Comparison of ENCODE assay signal across 8 mouse cellular contexts in the genomic region with DNA sequence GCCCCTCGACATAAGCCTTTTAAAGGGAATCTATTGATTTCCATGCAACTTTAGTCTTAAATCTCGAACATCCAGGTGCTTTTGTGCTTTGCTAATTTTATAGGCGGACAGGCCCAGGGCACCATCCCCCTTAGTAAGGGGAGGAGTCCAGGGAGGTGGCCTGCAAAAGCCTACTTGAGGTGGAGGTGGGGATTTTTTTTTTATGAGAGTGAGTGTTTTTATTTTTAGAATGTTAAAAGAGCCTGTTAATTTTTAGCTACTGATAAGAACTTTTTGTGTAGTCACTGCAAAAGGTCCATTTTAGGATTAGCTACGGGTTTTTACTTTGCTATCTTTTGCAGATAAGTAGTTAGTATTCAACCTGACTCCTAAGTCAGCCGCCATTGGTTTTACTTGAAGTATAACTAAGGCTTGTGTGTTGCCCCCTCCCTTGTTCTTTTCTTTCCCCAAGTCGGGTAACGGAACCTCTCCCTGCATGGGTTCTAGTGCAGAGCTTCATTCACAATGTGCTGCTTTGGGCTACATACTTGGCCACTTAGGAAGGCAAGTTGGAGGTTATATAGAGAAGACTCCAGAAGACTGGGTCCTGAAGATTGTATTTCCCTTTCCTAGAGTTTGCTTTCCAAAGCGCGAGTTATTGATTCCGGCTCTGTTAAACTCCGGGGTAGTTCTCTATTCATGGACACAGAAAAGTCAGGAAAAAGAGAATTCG. TPM values are rescaled to one million over a fixed set of nuclear protein-coding genes. Genes with fewer than 3 reads are reported as not detected.
A peak's percentile ranks its signal among the peaks of the same experiment; 100 is the strongest.
DNase-seq lines count a peak whose midpoint lies in the region; ATAC-seq and TF ChIP-seq lines count a peak whose summit lies in the region.

No protein-coding gene starts in this region.

- H3K27ac ChIP-seq in testis, adult 2 months (ENCODE audit: control insufficient read depth, insufficient read depth, low read depth, low read length): no peak overlapping the region
- 0 out of 2 replicates have a peak overlapping the region, but pooled peaks have one; percentile 97 for H3K27ac ChIP-seq in lung, embryonic 14.5 days (ENCODE audit: low read depth)

- H3K9me3 ChIP-seq in lung, embryonic 14.5 days (ENCODE audit: low read depth, low read length): no peaks in the 10 kb centered on the region

- H3K9ac ChIP-seq in lung, embryonic 14.5 days: peak overlapping the region; percentile 92

- no peak for DNase-seq in testis, postnatal 14 days (ENCODE audit: low spot score)
- DNase-seq in induced T-regulatory cell, adult 2 months (ENCODE audit: low read depth): peak; percentile 72
- DNase-seq in lung, embryonic 14.5 days: peak; percentile 39
- peak; percentile 42 for DNase-seq in splenic B cell, adult 2 months (ENCODE audit: low read depth, low spot score)
- no peak for DNase-seq in left cerebral cortex, postnatal 25 days (ENCODE audit: low spot score in 2 of 2)
- no peak for DNase-seq in gastrocnemius, postnatal 36 days

- ATAC-seq in erythroid progenitor cell, adult 5-6 weeks (replicated peaks; ENCODE audit: low FRiP score, poor library complexity, severe bottlenecking): peak; percentile 31; the same call in 1 of the 2 replicates
- ATAC-seq in lung, embryonic 14.5 days (ENCODE audit: insufficient read depth): no peak

- no peak for TF ChIP-seq CTCF in testis, adult 2 months (IDR thresholded peaks at IDR 0.05; ENCODE audit: control insufficient read depth, insufficient read depth, insufficient replicate concordance, low read depth, low read length)
- TF ChIP-seq CTCF in lung, embryonic 14.5 days (IDR thresholded peaks at IDR 0.05; ENCODE audit: low read depth): no peak

- H3K27me3 ChIP-seq in testis, adult 2 months (ENCODE audit: control insufficient read depth, insufficient read depth, low read length): no peaks in the 10 kb centered on the region
- no peaks in the 10 kb centered on the region for H3K27me3 ChIP-seq in lung, embryonic 14.5 days (ENCODE audit: insufficient read depth, low read length)
- H3K27me3 ChIP-seq in splenic B cell, adult 2 months (ENCODE audit: control insufficient read depth, insufficient read depth, low read length, poor library complexity, severe bottlenecking): no peaks in the 10 kb centered on the region

- H3K4me3 ChIP-seq in testis, adult 2 months (ENCODE audit: control insufficient read depth, low read depth, low read length): peak overlapping the region; percentile 93
- peak overlapping the region; percentile 99 for H3K4me3 ChIP-seq in lung, embryonic 14.5 days (ENCODE audit: low read depth, low read length)

- peaks cover 9% of the 10 kb centered on the region; the same call in 1 of the 2 replicates for H3K4me1 ChIP-seq in testis, adult 2 months (ENCODE audit: control insufficient read depth, insufficient read depth, low read length)
- H3K4me1 ChIP-seq in lung, embryonic 14.5 days (ENCODE audit: insufficient read depth): peaks cover 5% of the 10 kb centered on the region; the same call in 1 of the 2 replicates

- no peaks in the 10 kb centered on the region for H3K36me3 ChIP-seq in testis, adult 2 months (ENCODE audit: control insufficient read depth, insufficient read depth, low read length)
- H3K36me3 ChIP-seq in lung, embryonic 14.5 days (ENCODE audit: insufficient read depth): peaks cover 34% of the 10 kb centered on the region
- no peaks in the 10 kb centered on the region for H3K36me3 ChIP-seq in splenic B cell, adult 2 months (ENCODE audit: control insufficient read depth, insufficient read depth, low read length, poor library complexity, severe bottlenecking)

- intact Hi-C loops in left cerebral cortex, postnatal 25 days (cut with DNase I): loop anchor here (5.0 kb wide), 1 partner anchor 62 kb away; the partner anchor contains the start of gene Zfp143
- intact Hi-C loops in gastrocnemius, postnatal 36 days (cut with DNase I): loop anchor here (2.0 kb wide), 1 partner anchor 41 kb away; no protein-coding TSS in a partner anchor

- WGBS in lung, embryonic 14.5 days: 32% methylated on average over 12 of the region's 12 CpGs

- peak overlapping the region; percentile 86 for H3K4me2 ChIP-seq in lung, embryonic 14.5 days

- TF ChIP-seq POLR2A in testis, adult 2 months (IDR thresholded peaks at IDR 0.05; ENCODE audit: control insufficient read depth, low read depth, low read length): no peak

RNA-seq across cellular contexts. Expression of gene Wee1, which starts 2.2 kb away (rescaled TPM):
- 14.3 and 15.1 TPM in 2 replicates for polyA plus RNA-seq in testis, adult 2 months (2012; rRNA removed)
- total RNA-seq in erythroid progenitor cell, adult 5-6 weeks (2015; ENCODE audit: low replicate concordance): 34.6 and 54.9 TPM in 2 replicates
- total RNA-seq in erythroid progenitor cell, adult 5-6 weeks (2017; ENCODE audit: low replicate concordance): 22.3 and 28.8 TPM in 2 replicates
- polyA plus RNA-seq in lung, embryonic 14.5 days (2014; fragmentation: Nextera tagmentation; extraction: Ambion mirVana): 44.0 and 47.1 TPM in 2 replicates
- 10 to 100 TPM; 25.1 to 26.4 TPM for total RNA-seq in left cerebral cortex, postnatal 25 days (2021)
- total RNA-seq in gastrocnemius, postnatal 36 days (2021): 1 to 10 TPM; 2.2 to 2.8 TPM

Comparison
In these comparisons a context has a peak if more than half of its experiments do, and no peak if none do; other contexts are left out.
1. DNase-seq: peak in induced T-regulatory cell, adult 2 months (single experiment), lung, embryonic 14.5 days (single experiment) and splenic B cell, adult 2 months (single experiment); none in testis, postnatal 14 days (single experiment), left cerebral cortex, postnatal 25 days (0 of 2) and gastrocnemius, postnatal 36 days (0 of 2).
2. RNA of gene Wee1, which starts 2.2 kb away (total RNA-seq): 22.3 to 54.9 TPM in erythroid progenitor cell, adult 5-6 weeks and 25.1 to 26.4 TPM in left cerebral cortex, postnatal 25 days; 2.2 to 2.8 TPM in gastrocnemius, postnatal 36 days; every median in the first group is over 4 times any median in the second.